Mouse (Mus musculus): Measurements from ENCODE around the gene Ccr7.
A peak's percentile ranks its signal among the peaks of the same experiment; 100 is the strongest.

Gene Ccr7

GRCm38 (mm10) chr11:99137385-99137784, 17.5 kb downstream of the Ccr7 start:
- DNase-seq (ENCODE audit: low read depth): no peak

- DNase-seq (ENCODE audit: low read depth): no peak
Observed at GRCm38 (mm10) chr11:99136961-99137360, 17.9 kb downstream of the Ccr7 start.

- DNase-seq (ENCODE audit: low read depth): peak; percentile 88
Observed at GRCm38 (mm10) chr11:99136361-99136760, 18.5 kb downstream of the Ccr7 start.

- no peak for DNase-seq (ENCODE audit: low read depth)
Observed at GRCm38 (mm10) chr11:99135047-99135440, 19.8 kb downstream of the Ccr7 start.

GRCm38 (mm10) chr11:99134266-99135046, 20.4 kb downstream of the Ccr7 start:
- DNase-seq (ENCODE audit: low read depth): no peak

GRCm38 (mm10) chr11:99133285-99133897, 21.5 kb downstream of the Ccr7 start:
- peak; percentile 57 for DNase-seq (ENCODE audit: low read depth)

GRCm38 (mm10) chr11:99132091-99132730, 22.7 kb downstream of the Ccr7 start:
- DNase-seq (ENCODE audit: low read depth): peak; percentile 80

- no peak for DNase-seq (ENCODE audit: low read depth)
Observed at GRCm38 (mm10) chr11:99131463-99131840, 23.4 kb downstream of the Ccr7 start.

- DNase-seq (ENCODE audit: low read depth): peak; percentile 82
Observed at GRCm38 (mm10) chr11:99130736-99131462, 24.0 kb downstream of the Ccr7 start.

GRCm38 (mm10) chr11:99129287-99129686, 25.6 kb downstream of the Ccr7 start:
- no peak for DNase-seq (ENCODE audit: low read depth)

GRCm38 (mm10) chr11:99127785-99128682, 26.8 kb downstream of the Ccr7 start:
- DNase-seq (ENCODE audit: low read depth): no peak

GRCm38 (mm10) chr11:99126482-99127253, 28.2 kb downstream of the Ccr7 start:
- DNase-seq (ENCODE audit: low read depth): no peak

- DNase-seq (ENCODE audit: low read depth): no peak
Observed at GRCm38 (mm10) chr11:99124635-99125029, 30.2 kb downstream of the Ccr7 start.

- peak; percentile 93 for DNase-seq (ENCODE audit: low read depth)
Observed at GRCm38 (mm10) chr11:99123977-99124634, 30.8 kb downstream of the Ccr7 start.

- no peak for DNase-seq (ENCODE audit: low read depth)
Observed at GRCm38 (mm10) chr11:99122703-99123102, 32.2 kb downstream of the Ccr7 start.

GRCm38 (mm10) chr11:99121218-99121631, 33.7 kb downstream of the Ccr7 start:
- DNase-seq (ENCODE audit: low read depth): no peak

GRCm38 (mm10) chr11:99120524-99121217, 34.2 kb downstream of the Ccr7 start:
- no peak for DNase-seq (ENCODE audit: low read depth)

GRCm38 (mm10) chr11:99118963-99119362, 35.9 kb downstream of the Ccr7 start:
- DNase-seq (ENCODE audit: low read depth): peak; percentile 56

GRCm38 (mm10) chr11:99118420-99118819, 36.5 kb downstream of the Ccr7 start:
- DNase-seq (ENCODE audit: low read depth): no peak
